Mouse (Mus musculus) left cerebral cortex, adult 18-20 months (tissue): Measurements from ENCODE around the gene Ska2. TPM values are rescaled to one million over a fixed set of nuclear protein-coding genes. Genes with fewer than 3 reads are reported as not detected.

ENCODE experiments used
- DNase-seq, 2 experiments: peaks; one replicate each; pipeline ENCODE4 v3.0.0; 2021 to 2022; ENCODE audit warnings: low spot score in 2 of 2, mixed read lengths in 1 of 2
- microRNA-seq, 2 experiments: library from miRNA; unstranded; fragments of <30 nt; microRNA quantifications; one replicate each; pipeline ENCODE4 v1.2.0; 2021
- total RNA-seq, 2 experiments: library from RNA; stranded (reverse); gene quantifications; 2 replicates each; pipeline ENCODE4 v1.2.3; 2021

Ska2 gene
- total RNA-seq, 2 experiments from 2014 or later, result 11.6 to 13.6 TPM

- no peak for DNase-seq
Measured at GRCm38 (mm10) chr11:87163751-87164150, 54.7 kb downstream of the Ska2 start.

- no peak for DNase-seq
Measured at GRCm38 (mm10) chr11:87173625-87174024, 64.6 kb downstream of the Ska2 start.

Small RNA genes within 50 kb of the gene (microRNA-seq; reads per million reads assigned to microRNA genes)
- gene Mir301, result 275 to 370 reads per million in 2 experiments

Other genes starting within 250 kb of the Ska2 start
- gene Ypel2, start 115.5 kb upstream of the Ska2 start, total RNA-seq, result 10 to 100 TPM; 46.1 to 46.4 TPM
- gene Gdpd1, start 35.2 kb upstream of the Ska2 start, total RNA-seq, result 10 to 100 TPM; 39.8 to 40.2 TPM
- 10 to 100 TPM; 16.7 to 18.2 TPM for gene Smg8, start 22.5 kb upstream of the Ska2 start, total RNA-seq
- under 1 TPM; 0.21 to 0.23 TPM for gene Prr11, start 526 bp upstream of the Ska2 start, total RNA-seq
- 100 to 1,000 TPM; 227 to 232 TPM for gene Trim37, start 17.8 kb downstream of the Ska2 start, total RNA-seq
- 100 to 1,000 TPM; 134 to 135 TPM for gene Ppm1e, start 249.8 kb downstream of the Ska2 start, total RNA-seq